Mouse (Mus musculus) left cerebral cortex, adult 9 months (tissue): ENCODE data around the gene Alyref.
"Not testable (repeated sequence)": the region's sequence is repeated elsewhere in the genome, so short reads cannot be mapped to it uniquely, and the experiment has no call there.

ENCODE experiments used
- DNase-seq, 2 experiments: peaks; one replicate each; pipeline ENCODE4 v3.0.0; 2022; ENCODE audit warnings: low spot score in 2 of 2

Gene Alyref

GRCm38 (mm10) chr11:120603545-120603944 is 5.4 kb upstream of the Alyref start:
- DNase-seq, result no peak

- DNase-seq, result no peak
These were observed 2.6 kb upstream of the Alyref start for GRCm38 (mm10) chr11:120600716-120601115.

GRCm38 (mm10) chr11:120598990-120599549 is 905 bp upstream of the Alyref start:
- DNase-seq, result no peak

GRCm38 (mm10) chr11:120597240-120598235 is 627 bp downstream of the Alyref start:
- no peak for DNase-seq

GRCm38 (mm10) chr11:120588531-120588930 is 9.6 kb downstream of the Alyref start:
- DNase-seq, result no peak

GRCm38 (mm10) chr11:120583937-120584336 is 14.2 kb downstream of the Alyref start:
- DNase-seq, result no peak

GRCm38 (mm10) chr11:120582982-120583293 is 15.2 kb downstream of the Alyref start:
- not testable (repeated sequence) for DNase-seq

- peak in 1 of 2 experiments; percentile 31 for DNase-seq
These were observed 15.7 kb downstream of the Alyref start for GRCm38 (mm10) chr11:120582268-120582981.

GRCm38 (mm10) chr11:120581490-120582267 is 16.5 kb downstream of the Alyref start, which contains the start of gene Arhgdia:
TSS of gene Arhgdia (minus strand) at chr11:120581624.
- DNase-seq, result peak; percentile 73 to 86

- peak in 1 of 2 experiments; percentile 39 for DNase-seq
These were observed 17.3 kb downstream of the Alyref start for GRCm38 (mm10) chr11:120580871-120581331.

- no peak for DNase-seq
These were observed 18.0 kb downstream of the Alyref start for GRCm38 (mm10) chr11:120580190-120580589.

- peak in 1 of 2 experiments; percentile 76 for DNase-seq
These were observed 18.7 kb downstream of the Alyref start for GRCm38 (mm10) chr11:120579316-120580107.

- DNase-seq, result no peak
These were observed 19.4 kb downstream of the Alyref start for GRCm38 (mm10) chr11:120578694-120579243.

GRCm38 (mm10) chr11:120578024-120578693 is 20.0 kb downstream of the Alyref start:
- no peak for DNase-seq

GRCm38 (mm10) chr11:120577211-120578023 is 20.7 kb downstream of the Alyref start:
- DNase-seq, result no peak

- DNase-seq, result no peak
These were observed 21.7 kb downstream of the Alyref start for GRCm38 (mm10) chr11:120576365-120576981.

GRCm38 (mm10) chr11:120575940-120576339 is 22.2 kb downstream of the Alyref start:
- DNase-seq, result no peak

GRCm38 (mm10) chr11:120575046-120575445 is 23.1 kb downstream of the Alyref start:
- no peak for DNase-seq
